Mouse (Mus musculus) embryonic facial prominence, embryonic 14.5 days (tissue): ENCODE results near the gene Scn4b. TPM values are rescaled to one million over a fixed set of nuclear protein-coding genes. Genes with fewer than 3 reads are reported as not detected.
A peak's percentile ranks its signal among the peaks of the same experiment; 100 is the strongest.

ENCODE experiments used
- ATAC-seq: fragments of 200-750 bp; cut with Nextera tagmentation; 2 replicates; pipeline ENCODE4 v1.8.0; 2017; ENCODE audit warnings: low read depth, moderate number of reproducible peaks, moderate TSS enrichment
- DNase-seq: peaks from one replicate; pipeline ENCODE4 v3.0.0-alpha.2; 2015; ENCODE audit warnings: low spot score
- H3K27ac ChIP-seq: fragments of 300-500 bp; sonication (generic); replicated peaks from 2 replicates; pipeline ENCODE4 v1.5.1; 2014; ENCODE audit warnings: low read depth, mild to moderate bottlenecking, low read length, moderate library complexity
- H3K27me3 ChIP-seq: fragments of 300-500 bp; sonication (generic); replicated peaks from 2 replicates; pipeline ENCODE4 v1.6.1; 2014; ENCODE audit warnings: low read length; ENCODE audit not compliant: control insufficient read depth, insufficient read depth
- H3K36me3 ChIP-seq: fragments of 300-500 bp; sonication (generic); 2 replicates; pipeline ENCODE4 v1.6.1; 2014; ENCODE audit warnings: low read length, mixed read lengths; ENCODE audit not compliant: control insufficient read depth, insufficient read depth
- H3K4me1 ChIP-seq: fragments of 300-500 bp; sonication (generic); 2 replicates; pipeline ENCODE4 v1.6.1; 2014; ENCODE audit warnings: antibody characterized with exemption, low read length; ENCODE audit not compliant: control insufficient read depth, insufficient read depth
- H3K4me2 ChIP-seq: fragments of 300-500 bp; sonication (generic); 2 replicates; pipeline ENCODE4 v1.6.1; 2014; ENCODE audit warnings: low read depth, mild to moderate bottlenecking, low read length, moderate library complexity, mixed read lengths
- H3K4me3 ChIP-seq: fragments of 300-500 bp; sonication (generic); 2 replicates; pipeline ENCODE4 v1.5.1; 2014; ENCODE audit warnings: low read depth, mild to moderate bottlenecking, low read length
- H3K9ac ChIP-seq: fragments of 300-500 bp; sonication (generic); 2 replicates; pipeline ENCODE4 v1.6.1; 2014; ENCODE audit warnings: low read depth, mild to moderate bottlenecking, low read length, moderate library complexity, mixed read lengths
- H3K9me3 ChIP-seq: fragments of 300-500 bp; sonication (generic); 2 replicates; pipeline ENCODE4 v1.6.1; 2016; ENCODE audit warnings: low read length; ENCODE audit not compliant: control insufficient read depth
- WGBS: fragments of 180-500 bp; shearing (Covaris S2); extraction: QIAGEN DNeasy Blood & Tissue Kit; methylation state at CpG from one replicate; pipeline ENCODE4 v1.1.7; 2014; 5-methylcytosine and 5-hydroxymethylcytosine counted together
- polyA plus RNA-seq: library from polyadenylated mRNA; unstranded; fragments of >200 nt; fragmentation: Nextera tagmentation; extraction: Ambion mirVana; gene quantifications from 2 replicates; pipeline ENCODE4 v1.2.1, GENCODE M21; 2014

Gene Scn4b
- polyA plus RNA-seq, 1 experiment from 2014 or later, result 0.19 TPM

DNA sequence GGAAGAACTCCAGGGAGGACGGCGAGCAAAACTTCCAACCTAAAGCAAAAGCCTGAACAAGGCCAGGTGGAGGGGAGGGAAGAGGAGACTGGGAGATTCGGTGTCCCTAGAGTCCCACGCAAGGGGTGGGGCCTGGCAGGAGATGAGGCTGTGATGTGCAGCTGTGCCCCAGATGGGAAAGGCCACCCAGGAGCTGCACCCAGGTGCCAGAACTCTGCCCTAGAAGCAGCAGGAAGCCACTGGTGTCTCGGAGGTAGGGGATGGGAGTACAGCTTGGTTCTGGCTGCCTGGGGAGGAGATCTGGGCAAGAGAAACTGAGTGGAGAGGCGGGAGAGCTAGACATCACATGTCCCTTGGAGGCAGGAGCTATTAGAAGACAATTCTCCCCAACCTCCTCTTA lies 17.2 kb upstream of the Scn4b start:
- no peaks in the 10 kb centered on the region for H3K27me3 ChIP-seq
- DNase-seq (no peak), ATAC-seq (no peak)
- no peaks in the 10 kb centered on the region for H3K9me3 ChIP-seq
- no peak overlapping the region for H3K27ac ChIP-seq
- H3K9ac ChIP-seq, result no peak overlapping the region
- peaks cover 12% of the 10 kb centered on the region for H3K4me1 ChIP-seq
- H3K4me3 ChIP-seq, result no peak overlapping the region
- H3K4me2 ChIP-seq, result no peak overlapping the region
- H3K36me3 ChIP-seq, result peaks cover 7% of the 10 kb centered on the region
- 46% methylated on average over 6 of the region's 6 CpGs for WGBS

DNA sequence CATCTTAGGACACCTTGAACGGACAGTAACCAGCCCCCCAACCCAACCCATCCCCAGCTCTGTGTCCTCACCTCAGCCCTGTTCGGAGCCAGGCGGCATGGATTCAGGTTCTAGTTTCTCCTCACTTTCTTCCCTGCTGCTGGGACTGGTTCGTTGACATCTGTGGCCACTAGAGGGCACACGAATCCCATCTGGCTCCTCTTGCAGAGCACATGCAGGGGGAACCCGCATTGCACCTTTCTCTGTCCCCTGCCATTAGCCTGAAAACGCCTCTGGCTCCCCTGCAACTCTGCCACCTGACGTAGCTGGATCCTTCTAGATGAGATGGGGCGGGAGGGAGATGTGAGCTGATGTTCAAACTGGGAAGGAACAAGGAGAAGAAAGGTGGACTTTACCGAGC lies 16.4 kb upstream of the Scn4b start:
- peaks cover 8% of the 10 kb centered on the region; the same call in 1 of the 2 replicates for H3K4me1 ChIP-seq
- H3K4me3 ChIP-seq, result no peak overlapping the region
- H3K9me3 ChIP-seq, result no peaks in the 10 kb centered on the region
- DNase-seq, result peak; percentile 85
- H3K9ac ChIP-seq, result peak overlapping the region; percentile 44; the same call in 1 of the 2 replicates
- peak; percentile 75 for ATAC-seq
- peak overlapping the region; percentile 52 for H3K4me2 ChIP-seq
- no peak overlapping the region for H3K27ac ChIP-seq
- no peaks in the 10 kb centered on the region for H3K27me3 ChIP-seq
- 4% methylated on average over 9 of the region's 10 CpGs for WGBS
- H3K36me3 ChIP-seq, result peaks cover 10% of the 10 kb centered on the region

DNA sequence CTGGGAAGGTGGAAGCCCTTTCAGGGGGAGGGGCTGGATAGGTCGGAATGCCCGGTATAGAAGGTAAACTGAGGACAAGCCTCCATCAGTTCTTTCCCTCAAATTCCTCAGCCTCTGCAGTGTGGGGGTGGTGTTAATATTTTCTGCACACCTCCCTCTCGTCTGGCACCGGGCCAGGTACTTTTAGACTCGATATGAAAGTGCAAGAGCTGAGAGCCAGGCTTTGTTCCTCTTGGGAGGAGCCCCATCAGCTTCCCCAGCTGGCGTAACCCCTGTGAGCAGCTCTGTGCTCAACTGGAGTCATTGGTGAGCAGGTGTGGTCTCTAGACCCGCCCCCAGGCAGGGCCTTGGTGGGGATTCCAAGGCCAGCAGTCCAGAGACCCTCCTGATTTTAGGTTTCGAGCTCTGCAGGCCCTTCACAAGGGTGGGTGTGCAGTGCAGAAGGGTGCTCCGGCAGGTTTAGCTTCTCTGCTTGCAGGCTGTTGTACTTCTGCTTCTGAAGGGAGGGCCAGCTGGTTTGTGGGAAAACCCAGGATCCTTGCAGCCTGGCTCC lies 15.9 kb upstream of the Scn4b start:
- Histone ChIP-seq H3K4me2 (peak overlapping the region; percentile 52), H3K27ac (no peak overlapping the region), H3K4me3 (no peak overlapping the region), H3K4me1 (peaks cover 8% of the 10 kb centered on the region; the same call in 1 of the 2 replicates), H3K9me3 (no peaks in the 10 kb centered on the region), H3K36me3 (peaks cover 10% of the 10 kb centered on the region), H3K27me3 (no peaks in the 10 kb centered on the region), H3K9ac (peak overlapping the region; percentile 44; the same call in 1 of the 2 replicates)
- DNase-seq (peak; percentile 72), ATAC-seq (peak; percentile 67; the same call in 1 of the 2 replicates)
- 17% methylated on average over 9 of the region's 9 CpGs for WGBS

DNA sequence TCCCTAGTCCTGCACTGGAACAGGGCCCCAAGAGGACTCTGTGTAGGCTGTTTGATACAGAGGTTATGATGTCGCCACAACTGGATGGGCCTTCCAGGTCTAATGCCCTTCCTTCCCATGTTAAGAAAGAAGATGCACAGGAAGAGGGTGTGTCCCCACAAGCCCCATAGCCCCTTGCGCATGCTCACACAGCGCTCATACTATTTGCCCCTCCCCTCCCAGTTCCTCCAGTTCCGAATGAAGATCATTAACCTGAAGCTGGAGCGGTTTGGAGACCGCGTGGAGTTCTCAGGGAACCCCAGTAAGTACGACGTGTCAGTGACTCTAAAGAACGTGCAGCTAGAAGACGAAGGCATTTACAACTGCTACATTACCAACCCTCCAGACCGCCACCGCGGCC lies 13.0 kb upstream of the Scn4b start:
- DNase-seq (no peak), ATAC-seq (no peak)
- no peak overlapping the region for H3K9ac ChIP-seq
- no peak overlapping the region for H3K4me3 ChIP-seq
- H3K4me1 ChIP-seq, result no peaks in the 10 kb centered on the region
- peaks cover 10% of the 10 kb centered on the region for H3K36me3 ChIP-seq
- no peak overlapping the region for H3K4me2 ChIP-seq
- 94% methylated on average over 13 of the region's 14 CpGs for WGBS
- no peaks in the 10 kb centered on the region for H3K27me3 ChIP-seq
- H3K27ac ChIP-seq, result no peak overlapping the region
- no peaks in the 10 kb centered on the region for H3K9me3 ChIP-seq

DNA sequence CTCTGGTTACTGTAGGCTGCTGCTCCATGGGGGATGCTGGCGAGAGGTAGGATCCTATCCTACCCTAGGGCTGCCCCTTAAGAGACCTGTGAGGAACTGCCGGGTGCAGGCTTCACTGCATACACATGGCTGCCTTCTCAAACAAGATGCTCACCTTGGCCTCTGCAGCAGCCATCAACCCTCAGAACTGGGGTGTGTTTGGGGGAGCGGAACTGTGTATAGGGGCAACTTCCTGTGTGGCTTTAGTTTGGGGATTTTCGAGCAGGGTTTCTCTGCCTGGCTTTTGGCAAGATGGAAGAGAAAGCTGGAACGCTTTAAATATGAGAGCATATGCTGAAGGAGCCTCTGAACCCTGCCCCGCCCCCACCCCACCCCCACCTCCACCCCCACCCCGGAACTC lies 11.3 kb upstream of the Scn4b start:
- ATAC-seq, result no peak

DNA sequence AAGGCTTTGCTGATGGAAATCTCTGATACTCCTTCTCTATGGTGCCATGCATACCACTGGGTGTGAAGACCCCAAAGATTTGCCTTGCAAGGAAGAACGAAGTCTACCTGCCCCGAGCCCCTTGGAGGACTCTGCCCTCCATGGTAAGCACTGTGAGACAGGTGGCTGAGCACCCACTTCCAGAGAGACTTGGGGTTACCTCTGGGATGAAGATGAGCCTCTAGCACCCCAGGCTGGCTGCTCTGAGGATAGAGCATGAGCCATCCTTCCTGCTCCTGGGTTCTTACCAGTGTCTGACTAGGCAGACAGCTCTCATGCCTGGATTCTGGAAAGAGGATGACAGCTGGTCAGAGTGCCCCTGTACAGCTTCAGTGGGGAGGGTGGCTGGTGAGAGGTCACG lies 8.1 kb upstream of the Scn4b start:
- H3K9me3 ChIP-seq, result no peaks in the 10 kb centered on the region
- whole genome bisulfite sequencing, result 87% methylated on average over 3 of the region's 3 CpGs
- H3K4me3 ChIP-seq, result no peak overlapping the region
- H3K4me2 ChIP-seq, result no peak overlapping the region
- ATAC-seq, result no peak
- no peak for DNase-seq
- H3K36me3 ChIP-seq, result peaks cover 10% of the 10 kb centered on the region
- peaks cover 10% of the 10 kb centered on the region for H3K27me3 ChIP-seq
- no peak overlapping the region for H3K27ac ChIP-seq
- no peaks in the 10 kb centered on the region for H3K4me1 ChIP-seq
- H3K9ac ChIP-seq, result no peak overlapping the region

More for the DNA sequence above, 11.3 kb upstream of the Scn4b start:
- DNase-seq, result no peak
- H3K27ac ChIP-seq, result no peak overlapping the region
- no peak overlapping the region for H3K4me3 ChIP-seq
- 0 out of 2 replicates have a peak overlapping the region, but pooled peaks have one; percentile 16 for H3K9ac ChIP-seq
- peaks cover 10% of the 10 kb centered on the region for H3K36me3 ChIP-seq
- no peaks in the 10 kb centered on the region for H3K27me3 ChIP-seq
- no peaks in the 10 kb centered on the region for H3K4me1 ChIP-seq
- H3K9me3 ChIP-seq, result no peaks in the 10 kb centered on the region
- 50% methylated on average over 7 of the region's 7 CpGs for WGBS
- no peak overlapping the region for H3K4me2 ChIP-seq

DNA sequence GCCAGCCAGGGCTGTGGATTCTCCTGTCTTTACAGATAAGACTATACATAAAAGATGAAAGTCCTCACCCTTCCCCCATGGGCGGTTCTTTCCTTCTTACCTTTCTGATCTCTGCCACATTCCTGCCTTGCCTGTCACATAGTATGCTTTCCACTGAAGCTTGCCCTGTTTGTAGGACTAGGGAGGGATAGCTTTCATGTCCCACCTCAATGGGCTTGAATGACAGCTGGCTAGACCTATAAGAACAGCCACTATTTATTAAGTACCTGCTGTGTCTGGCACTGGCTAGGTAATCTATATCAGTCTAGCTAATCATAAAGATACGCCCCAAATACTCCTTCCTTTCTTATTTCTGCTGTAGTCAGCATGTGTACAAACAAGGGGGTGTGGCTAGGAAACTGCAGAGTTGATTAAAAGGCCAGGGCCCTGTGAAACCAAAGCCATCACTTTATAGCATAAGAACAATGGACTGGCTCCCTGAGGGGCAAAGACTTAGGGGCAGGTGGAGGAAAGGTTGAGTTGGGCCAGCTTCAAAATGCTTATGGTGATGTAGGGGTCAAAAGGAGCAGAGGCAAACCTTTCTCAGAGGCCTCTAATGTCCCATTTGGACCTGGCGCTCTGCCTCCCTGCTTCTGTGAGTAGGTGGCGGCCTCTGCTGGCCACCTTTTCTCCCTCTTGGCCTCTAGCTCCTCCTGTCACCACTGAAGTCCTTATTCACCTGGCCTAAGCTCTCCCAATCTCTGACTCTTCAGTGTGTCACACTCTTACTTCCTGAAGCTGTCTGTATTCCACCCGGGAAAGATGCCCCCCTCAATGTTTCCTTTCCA lies 4.5 kb upstream of the Scn4b start:
- H3K27me3 ChIP-seq, result peaks cover 36% of the 10 kb centered on the region
- no peaks in the 10 kb centered on the region for H3K9me3 ChIP-seq
- H3K9ac ChIP-seq, result no peak overlapping the region
- H3K4me1 ChIP-seq, result peaks cover 4% of the 10 kb centered on the region; the same call in 1 of the 2 replicates
- ATAC-seq (0 out of 2 replicates have a peak, but pooled peaks have one; percentile 37), DNase-seq (peak; percentile 48)
- WGBS, result 35% methylated on average over 5 of the region's 5 CpGs
- H3K4me2 ChIP-seq, result no peak overlapping the region
- no peak overlapping the region for H3K4me3 ChIP-seq
- H3K27ac ChIP-seq, result no peak overlapping the region
- H3K36me3 ChIP-seq, result no peaks in the 10 kb centered on the region

DNA sequence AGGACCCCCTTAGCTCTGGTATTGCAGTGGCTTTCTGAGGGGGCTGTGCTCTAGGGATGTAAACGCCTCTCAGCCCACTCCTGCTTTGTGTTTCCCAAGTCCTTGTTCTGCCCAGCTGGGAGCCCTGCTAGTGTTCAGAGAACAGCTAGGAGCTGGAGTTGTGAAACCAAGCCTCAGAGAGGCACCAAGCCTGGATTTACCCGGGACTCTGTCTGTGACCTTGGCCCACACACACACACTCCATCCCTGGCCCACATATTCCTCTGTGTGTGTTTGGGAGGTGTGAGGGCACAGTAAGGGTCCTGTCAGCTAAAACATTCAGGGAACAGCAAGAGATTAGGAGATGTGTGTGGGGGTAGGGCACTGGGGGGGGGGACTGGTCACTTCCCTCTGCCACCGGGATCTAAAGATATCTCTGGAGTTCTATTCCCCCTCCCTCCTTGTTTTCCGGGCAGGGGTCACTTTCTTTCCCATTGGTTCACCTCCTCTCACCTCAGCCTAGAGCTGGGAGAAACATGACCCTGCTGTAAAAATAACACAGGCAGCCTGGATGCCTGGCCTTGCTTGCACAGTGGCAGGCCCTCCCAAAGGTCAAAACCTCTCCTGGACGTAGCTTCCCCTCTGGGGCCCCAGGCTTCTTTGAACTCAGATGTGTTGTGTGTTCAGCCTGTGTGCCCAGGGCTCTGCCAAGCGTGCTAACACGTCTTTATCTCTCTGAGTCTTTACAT lies 1.6 kb upstream of the Scn4b start:
- WGBS, result 12% methylated on average over 7 of the region's 7 CpGs
- Histone ChIP-seq H3K9me3 (no peaks in the 10 kb centered on the region), H3K27me3 (peaks cover 64% of the 10 kb centered on the region), H3K9ac (no peak overlapping the region), H3K4me1 (peaks cover 4% of the 10 kb centered on the region; the same call in 1 of the 2 replicates), H3K4me3 (no peak overlapping the region), H3K4me2 (no peak overlapping the region), H3K36me3 (no peaks in the 10 kb centered on the region), H3K27ac (no peak overlapping the region)
- ATAC-seq (no peak), DNase-seq (no peak)
